Mouse (Mus musculus): Measurements from ENCODE around the gene Larp4b. TPM values are rescaled to one million over a fixed set of nuclear protein-coding genes. Genes with fewer than 3 reads are reported as not detected.
A peak's percentile ranks its signal among the peaks of the same experiment; 100 is the strongest.

Gene Larp4b
- polyA plus RNA-seq, 1 experiment from 2014 or later, result 37.6 TPM

GRCm38 (mm10) chr13:9128707-9129314 lies 35.1 kb downstream of the Larp4b start:
- peaks cover 23% of the 10 kb centered on the region; the same call in 1 of the 2 replicates for H3K36me3 ChIP-seq
- WGBS, result 85% methylated on average over 6 of the region's 6 CpGs
- no peaks in the 10 kb centered on the region for H3K27me3 ChIP-seq (replicated peaks)
- ATAC-seq (ENCODE audit: insufficient read depth, low FRiP score, low read depth), result no peak
- H3K9me3 ChIP-seq, result no peaks in the 10 kb centered on the region
- no peak overlapping the region for H3K4me2 ChIP-seq
- H3K9ac ChIP-seq, result no peak overlapping the region
- no peak overlapping the region for H3K4me3 ChIP-seq (replicated peaks)
- H3K27ac ChIP-seq, result no peak overlapping the region
- no peaks in the 10 kb centered on the region for H3K4me1 ChIP-seq

- Histone ChIP-seq H3K36me3 (peaks cover 23% of the 10 kb centered on the region), H3K9me3 (no peaks in the 10 kb centered on the region), H3K27me3 (replicated peaks) (no peaks in the 10 kb centered on the region), H3K4me3 (replicated peaks) (no peak overlapping the region), H3K27ac (no peak overlapping the region), H3K9ac (no peak overlapping the region), H3K4me1 (no peaks in the 10 kb centered on the region), H3K4me2 (no peak overlapping the region)
- no peak for ATAC-seq (ENCODE audit: insufficient read depth, low FRiP score, low read depth)
- WGBS, result 78% methylated on average over 2 of the region's 2 CpGs
These were observed 40.7 kb downstream of the Larp4b start for GRCm38 (mm10) chr13:9134421-9134820.

GRCm38 (mm10) chr13:9136088-9136487 lies 42.4 kb downstream of the Larp4b start:
- Histone ChIP-seq H3K9ac (no peak overlapping the region), H3K27me3 (replicated peaks) (no peaks in the 10 kb centered on the region), H3K9me3 (no peaks in the 10 kb centered on the region), H3K4me2 (no peak overlapping the region), H3K27ac (no peak overlapping the region), H3K4me3 (replicated peaks) (no peak overlapping the region), H3K4me1 (no peaks in the 10 kb centered on the region), H3K36me3 (peaks cover 20% of the 10 kb centered on the region; the same call in 1 of the 2 replicates)
- 89% methylated on average over 6 of the region's 6 CpGs for WGBS
- no peak for ATAC-seq (ENCODE audit: insufficient read depth, low FRiP score, low read depth)

- Histone ChIP-seq H3K9ac (no peak overlapping the region), H3K4me1 (no peaks in the 10 kb centered on the region), H3K4me2 (no peak overlapping the region), H3K9me3 (no peaks in the 10 kb centered on the region), H3K4me3 (replicated peaks) (no peak overlapping the region), H3K27ac (no peak overlapping the region), H3K36me3 (peaks cover 22% of the 10 kb centered on the region; the same call in 1 of the 2 replicates), H3K27me3 (replicated peaks) (no peaks in the 10 kb centered on the region)
- no peak for ATAC-seq (ENCODE audit: insufficient read depth, low FRiP score, low read depth)
- 67% methylated on average over 4 of the region's 4 CpGs for WGBS
These were observed 43.1 kb downstream of the Larp4b start for GRCm38 (mm10) chr13:9136733-9137132.

GRCm38 (mm10) chr13:9139466-9139991 lies 45.8 kb downstream of the Larp4b start:
- Histone ChIP-seq H3K4me2 (no peak overlapping the region), H3K27me3 (replicated peaks) (no peaks in the 10 kb centered on the region), H3K9me3 (no peaks in the 10 kb centered on the region), H3K4me3 (replicated peaks) (no peak overlapping the region), H3K4me1 (no peaks in the 10 kb centered on the region), H3K9ac (no peak overlapping the region), H3K27ac (no peak overlapping the region), H3K36me3 (peaks cover 29% of the 10 kb centered on the region; the same call in 1 of the 2 replicates)
- no peak for ATAC-seq (ENCODE audit: insufficient read depth, low FRiP score, low read depth)
- WGBS, result 58% methylated on average over 6 of the region's 6 CpGs

GRCm38 (mm10) chr13:9140204-9140603 lies 46.5 kb downstream of the Larp4b start:
- H3K4me1 ChIP-seq, result no peaks in the 10 kb centered on the region
- ATAC-seq (ENCODE audit: insufficient read depth, low FRiP score, low read depth), result no peak
- H3K36me3 ChIP-seq, result peaks cover 29% of the 10 kb centered on the region; the same call in 1 of the 2 replicates
- no peak overlapping the region for H3K4me2 ChIP-seq
- H3K27me3 ChIP-seq (replicated peaks), result no peaks in the 10 kb centered on the region
- H3K27ac ChIP-seq, result no peak overlapping the region
- no peak overlapping the region for H3K4me3 ChIP-seq (replicated peaks)
- H3K9ac ChIP-seq, result no peak overlapping the region
- 65% methylated on average over 10 of the region's 10 CpGs for WGBS
- H3K9me3 ChIP-seq, result no peaks in the 10 kb centered on the region

GRCm38 (mm10) chr13:9142371-9142770 lies 48.7 kb downstream of the Larp4b start:
- no peak for ATAC-seq (ENCODE audit: insufficient read depth, low FRiP score, low read depth)
- 76% methylated on average over 2 of the region's 2 CpGs for WGBS
- Histone ChIP-seq H3K27me3 (replicated peaks) (no peaks in the 10 kb centered on the region), H3K36me3 (peaks cover 28% of the 10 kb centered on the region), H3K27ac (no peak overlapping the region), H3K4me3 (replicated peaks) (no peak overlapping the region), H3K4me2 (no peak overlapping the region), H3K4me1 (no peaks in the 10 kb centered on the region), H3K9me3 (no peaks in the 10 kb centered on the region), H3K9ac (no peak overlapping the region)

GRCm38 (mm10) chr13:9148830-9149229 lies 55.1 kb downstream of the Larp4b start:
- Histone ChIP-seq H3K4me3 (replicated peaks) (no peak overlapping the region), H3K27me3 (replicated peaks) (no peaks in the 10 kb centered on the region), H3K4me2 (no peak overlapping the region), H3K36me3 (peaks cover 18% of the 10 kb centered on the region), H3K9me3 (no peaks in the 10 kb centered on the region), H3K27ac (no peak overlapping the region; the same call in 1 of the 2 replicates), H3K4me1 (no peaks in the 10 kb centered on the region), H3K9ac (no peak overlapping the region)
- no peak for ATAC-seq (ENCODE audit: insufficient read depth, low FRiP score, low read depth)
- 82% methylated on average over 2 of the region's 2 CpGs for WGBS

- no peak overlapping the region for H3K4me2 ChIP-seq
- no peaks in the 10 kb centered on the region for H3K4me1 ChIP-seq
- WGBS, result 72% methylated on average over 7 of the region's 7 CpGs
- peak overlapping the region; percentile 31; the same call in 1 of the 2 replicates for H3K27ac ChIP-seq
- no peak for ATAC-seq (ENCODE audit: insufficient read depth, low FRiP score, low read depth)
- H3K4me3 ChIP-seq (replicated peaks), result no peak overlapping the region
- H3K9me3 ChIP-seq, result no peaks in the 10 kb centered on the region
- no peak overlapping the region for H3K9ac ChIP-seq
- H3K36me3 ChIP-seq, result peaks cover 18% of the 10 kb centered on the region
- no peaks in the 10 kb centered on the region for H3K27me3 ChIP-seq (replicated peaks)
These were observed 56.0 kb downstream of the Larp4b start for GRCm38 (mm10) chr13:9149473-9150217.

- no peak overlapping the region for H3K4me3 ChIP-seq (replicated peaks)
- no peak overlapping the region for H3K4me2 ChIP-seq
- H3K36me3 ChIP-seq, result peaks cover 26% of the 10 kb centered on the region
- no peak overlapping the region for H3K9ac ChIP-seq
- H3K27me3 ChIP-seq (replicated peaks), result no peaks in the 10 kb centered on the region
- H3K27ac ChIP-seq, result no peak overlapping the region
- WGBS, result 81% methylated on average over 6 of the region's 6 CpGs
- H3K9me3 ChIP-seq, result no peaks in the 10 kb centered on the region
- H3K4me1 ChIP-seq, result no peaks in the 10 kb centered on the region
- ATAC-seq (ENCODE audit: insufficient read depth, low FRiP score, low read depth), result peak; percentile 74
These were observed 57.4 kb downstream of the Larp4b start for GRCm38 (mm10) chr13:9151100-9151499.

- ATAC-seq (ENCODE audit: insufficient read depth, low FRiP score, low read depth), result no peak
- H3K27ac ChIP-seq, result no peak overlapping the region
- H3K27me3 ChIP-seq (replicated peaks), result no peaks in the 10 kb centered on the region
These were observed 57.9 kb downstream of the Larp4b start for GRCm38 (mm10) chr13:9151619-9152018.

GRCm38 (mm10) chr13:9152267-9152666 lies 58.6 kb downstream of the Larp4b start:
- no peak overlapping the region for H3K9ac ChIP-seq
- H3K4me2 ChIP-seq, result no peak overlapping the region
- H3K4me1 ChIP-seq, result no peaks in the 10 kb centered on the region
- no peak overlapping the region for H3K4me3 ChIP-seq (replicated peaks)
- 72% methylated on average over 2 of the region's 2 CpGs for WGBS
- ATAC-seq (ENCODE audit: insufficient read depth, low FRiP score, low read depth), result no peak
- H3K27ac ChIP-seq, result no peak overlapping the region
- H3K36me3 ChIP-seq, result peaks cover 32% of the 10 kb centered on the region
- H3K27me3 ChIP-seq (replicated peaks), result no peaks in the 10 kb centered on the region
- H3K9me3 ChIP-seq, result no peaks in the 10 kb centered on the region

More at GRCm38 (mm10) chr13:9151619-9152018, 57.9 kb downstream of the Larp4b start:
- no peaks in the 10 kb centered on the region for H3K9me3 ChIP-seq
- 88% methylated on average over 4 of the region's 4 CpGs for WGBS
- no peaks in the 10 kb centered on the region for H3K4me1 ChIP-seq
- no peak overlapping the region for H3K9ac ChIP-seq
- peaks cover 31% of the 10 kb centered on the region for H3K36me3 ChIP-seq
- no peak overlapping the region for H3K4me2 ChIP-seq
- H3K4me3 ChIP-seq (replicated peaks), result no peak overlapping the region
